Mouse (Mus musculus) brain, embryonic 14.5 days (tissue): ENCODE data around the gene Stard7.

ENCODE experiments used
- CTCF ChIP-seq: fragments of 200-500 bp; IDR thresholded peaks from 2 replicates; pipeline ENCODE4 v1.5.1; 2012; ENCODE audit warnings: inconsistent platforms, mild to moderate bottlenecking, moderate library complexity, borderline replicate concordance; ENCODE audit not compliant: insufficient read depth, insufficient read length; ENCODE audit errors: extremely low read depth
- POLR2A ChIP-seq: fragments of 200-500 bp; IDR thresholded peaks from 2 replicates; pipeline ENCODE4 v1.6.1; 2012; ENCODE audit warnings: mild to moderate bottlenecking, inconsistent platforms, borderline replicate concordance; ENCODE audit not compliant: poor library complexity, insufficient read depth, insufficient read length, severe bottlenecking; ENCODE audit errors: extremely low read depth

DNA sequence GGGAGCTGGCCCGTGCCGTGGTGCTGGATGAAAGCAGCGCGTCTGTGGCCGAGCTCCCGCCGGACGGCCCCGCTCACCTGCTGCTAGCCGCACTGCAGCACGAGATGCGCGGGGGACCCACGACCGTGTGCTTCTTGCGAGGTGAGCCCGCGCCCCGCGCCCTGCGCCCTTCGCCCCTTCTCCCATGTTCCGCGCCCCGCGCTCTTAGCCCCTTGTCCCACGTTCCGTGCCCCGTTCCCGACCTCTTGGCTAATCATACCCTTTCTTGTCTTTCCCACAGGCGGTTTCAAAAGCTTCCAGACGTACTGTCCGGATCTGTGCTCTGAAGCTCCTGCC lies 66.4 kb downstream of the Stard7 start:
- TF ChIP-seq CTCF (no peak), POLR2A (no peak)
